Mouse (Mus musculus): ENCODE data around the gene Ugt1a6b.
"Not testable (repeated sequence)": the region's sequence is repeated elsewhere in the genome, so short reads cannot be mapped to it uniquely, and the experiment has no call there.

The Ugt1a6b gene

DNA sequence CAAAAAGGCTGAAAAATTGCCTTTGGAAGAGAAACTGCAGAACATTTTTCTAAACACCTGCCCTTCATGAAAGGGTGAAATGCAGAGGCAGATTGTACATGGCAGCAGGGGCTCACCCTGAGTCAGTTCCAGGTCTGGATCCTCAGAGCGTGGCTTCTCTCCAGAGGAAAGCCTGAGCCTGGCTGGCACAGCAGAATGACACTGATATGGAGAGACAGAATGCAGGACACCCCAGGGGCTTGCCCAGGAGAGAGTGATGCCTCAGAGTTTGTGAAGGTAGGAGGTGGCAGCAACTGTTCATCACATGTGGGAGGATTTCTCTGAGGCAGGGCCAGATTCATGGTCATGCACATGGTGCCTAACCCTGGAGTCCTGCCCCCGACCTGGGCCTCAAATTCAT is 96.9 kb downstream of the Ugt1a6b start:
- DNase-seq (ENCODE audit: low read depth, low spot score): no peak

DNA sequence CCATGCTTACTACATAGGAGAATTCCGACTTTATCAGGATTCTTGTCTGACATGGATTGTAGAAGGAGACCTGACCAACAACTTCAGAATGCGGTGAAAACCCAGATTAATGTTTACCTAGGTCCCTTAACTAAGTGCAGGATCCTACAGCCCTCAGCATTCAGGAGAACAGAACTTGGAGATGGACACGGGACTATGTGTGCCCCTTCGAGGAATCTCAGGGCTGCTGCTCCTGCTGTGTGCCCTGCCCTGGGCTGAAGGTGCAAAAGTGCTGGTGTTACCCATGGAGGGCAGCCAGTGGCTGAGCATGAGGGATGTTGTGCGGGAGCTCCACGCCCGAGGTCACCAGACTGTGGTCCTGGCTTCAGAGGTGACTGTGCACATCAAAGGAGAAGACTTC is 97.4 kb downstream of the Ugt1a6b start, which contains the start of gene Ugt1a2:
Gene Ugt1a2 (plus strand): TSS at position 146 of the 400 bp plus-strand sequence.
- DNase-seq (ENCODE audit: low read depth, low spot score): no peak

DNA sequence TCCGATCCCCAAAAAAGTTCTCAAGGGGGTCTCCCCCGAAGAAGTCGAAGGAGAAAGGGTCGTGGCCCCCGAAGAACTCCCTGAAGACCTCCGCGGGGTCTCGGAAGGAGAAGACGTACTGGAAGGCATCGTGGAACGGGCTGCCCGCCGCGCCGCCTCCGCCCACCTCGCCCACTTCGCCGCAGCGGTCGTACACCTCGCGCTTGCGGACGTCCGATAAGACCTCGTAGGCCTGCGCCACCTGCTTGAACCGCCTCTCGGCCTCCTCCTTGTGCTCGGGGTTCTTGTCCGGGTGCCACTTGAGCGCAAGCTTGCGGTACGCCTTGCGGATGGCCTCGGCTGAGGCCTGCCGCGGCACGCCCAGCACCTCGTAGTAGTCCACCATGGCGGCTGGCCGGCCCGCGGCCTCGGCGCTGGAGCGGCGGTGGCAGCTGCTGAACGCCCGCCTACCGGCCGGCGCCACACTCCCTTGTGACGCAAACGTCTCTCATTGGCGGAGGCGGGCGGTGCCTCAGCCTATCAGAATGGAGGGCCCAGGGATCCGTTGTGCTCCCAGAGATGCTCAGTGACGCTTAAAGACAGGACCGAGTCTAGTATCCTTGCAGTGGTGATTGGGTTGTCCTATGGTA is 102.4 kb downstream of the Ugt1a6b start, which contains the start of gene Dnajb3:
Gene Dnajb3 (minus strand): TSS at position 489 of the 629 bp plus-strand sequence.
- DNase-seq (ENCODE audit: low read depth, low spot score): no peak

DNA sequence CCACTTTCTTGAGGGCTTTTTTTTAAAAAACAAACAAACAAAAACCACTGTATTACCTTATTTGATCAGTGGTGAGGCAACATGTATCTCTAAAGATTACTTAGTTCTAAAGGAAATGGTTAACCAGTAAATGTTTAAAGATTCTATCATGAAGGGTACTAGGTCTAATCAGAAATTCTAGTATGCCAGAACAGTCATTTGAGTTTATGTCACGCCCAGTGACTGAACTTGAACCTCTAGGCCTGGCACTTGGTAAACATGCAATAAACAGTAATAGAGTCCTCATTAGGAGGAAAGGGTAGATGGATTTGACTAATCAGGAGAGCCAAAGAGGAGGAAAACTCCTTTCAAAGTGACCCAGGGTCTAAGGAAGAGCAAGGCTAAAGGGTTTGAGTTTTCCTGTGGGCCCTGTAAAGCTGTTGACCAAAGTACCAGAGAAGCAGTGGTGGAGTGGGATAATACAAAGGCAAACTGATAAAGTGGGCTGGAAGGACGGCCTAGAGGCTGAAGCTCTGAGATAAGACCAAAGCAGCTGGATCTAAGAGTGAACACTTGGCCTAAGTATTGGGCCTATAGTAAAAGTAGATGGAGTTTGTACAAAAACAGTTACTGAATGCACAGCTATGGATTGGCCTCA is 103.9 kb downstream of the Ugt1a6b start:
- DNase-seq (ENCODE audit: low read depth, low spot score): no peak

DNA sequence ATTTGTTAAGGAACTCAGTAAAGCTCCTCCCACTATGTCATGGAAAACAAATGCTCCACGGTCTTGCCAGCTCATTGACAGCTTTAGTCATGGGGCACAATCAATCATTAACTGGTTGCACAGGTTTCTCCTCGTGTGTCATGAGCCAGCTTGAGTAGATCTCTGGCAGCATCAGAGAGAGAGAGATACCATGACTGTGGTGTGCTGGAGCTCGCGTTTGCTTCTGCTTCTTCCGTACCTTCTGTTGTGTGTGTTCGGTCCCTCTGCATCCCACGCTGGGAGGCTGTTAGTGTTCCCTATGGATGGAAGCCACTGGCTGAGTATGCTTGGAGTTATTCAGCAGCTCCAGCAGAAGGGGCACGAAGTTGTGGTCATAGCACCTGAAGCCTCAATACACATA is 108.8 kb downstream of the Ugt1a6b start, which contains the start of gene Ugt1a1:
Gene Ugt1a1 (plus strand): TSS at position 148 of the 400 bp plus-strand sequence.
- DNase-seq (ENCODE audit: low read depth, low spot score): peak; percentile 2

DNA sequence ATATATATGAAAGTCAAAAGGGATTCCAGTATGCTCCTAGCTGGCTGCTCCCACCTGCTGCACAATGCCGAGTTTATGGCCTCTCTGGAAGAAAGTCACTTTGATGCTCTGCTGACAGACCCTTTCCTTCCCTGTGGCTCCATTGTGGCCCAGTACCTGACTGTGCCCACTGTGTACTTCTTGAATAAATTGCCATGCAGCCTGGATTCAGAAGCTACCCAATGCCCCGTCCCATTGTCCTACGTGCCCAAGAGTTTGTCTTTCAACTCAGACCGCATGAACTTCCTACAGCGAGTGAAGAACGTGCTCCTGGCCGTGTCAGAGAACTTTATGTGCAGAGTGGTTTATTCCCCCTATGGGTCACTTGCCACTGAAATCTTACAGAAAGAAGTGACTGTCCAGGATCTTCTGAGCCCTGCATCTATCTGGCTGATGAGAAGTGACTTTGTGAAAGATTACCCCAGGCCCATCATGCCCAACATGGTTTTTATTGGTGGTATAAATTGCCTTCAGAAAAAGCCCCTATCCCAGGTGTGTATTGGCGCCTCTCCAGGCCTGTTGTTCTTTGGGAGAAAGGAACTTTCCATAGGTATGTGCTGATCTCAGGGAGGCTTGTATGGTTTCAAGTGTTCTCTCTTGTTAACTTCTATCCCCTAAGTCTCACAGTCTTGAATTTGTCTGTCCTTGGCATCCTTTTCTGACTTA is 109.4 kb downstream of the Ugt1a6b start:
- DNase-seq (ENCODE audit: low read depth, low spot score): peak; percentile 5

DNA sequence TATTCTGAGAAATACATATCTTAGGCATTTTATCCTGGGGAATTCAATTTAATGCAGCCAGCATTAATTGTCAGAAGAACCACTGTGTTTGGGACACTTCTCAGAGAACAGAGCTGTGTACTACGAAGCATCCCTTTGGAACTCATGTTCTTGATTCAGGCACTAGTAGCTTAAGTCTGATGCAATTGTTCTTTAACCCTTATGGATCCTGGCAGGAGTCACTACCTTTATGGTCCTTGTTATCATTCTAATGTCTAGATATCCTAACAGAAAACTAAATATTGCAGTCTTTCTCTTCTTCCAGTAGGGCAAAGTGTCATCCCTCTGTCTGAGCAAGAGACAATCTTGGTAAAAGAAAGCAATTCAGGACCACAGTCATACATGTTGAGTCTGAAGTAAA is 110.0 kb downstream of the Ugt1a6b start:
- peak; percentile 7 for DNase-seq (ENCODE audit: low read depth, low spot score)

DNA sequence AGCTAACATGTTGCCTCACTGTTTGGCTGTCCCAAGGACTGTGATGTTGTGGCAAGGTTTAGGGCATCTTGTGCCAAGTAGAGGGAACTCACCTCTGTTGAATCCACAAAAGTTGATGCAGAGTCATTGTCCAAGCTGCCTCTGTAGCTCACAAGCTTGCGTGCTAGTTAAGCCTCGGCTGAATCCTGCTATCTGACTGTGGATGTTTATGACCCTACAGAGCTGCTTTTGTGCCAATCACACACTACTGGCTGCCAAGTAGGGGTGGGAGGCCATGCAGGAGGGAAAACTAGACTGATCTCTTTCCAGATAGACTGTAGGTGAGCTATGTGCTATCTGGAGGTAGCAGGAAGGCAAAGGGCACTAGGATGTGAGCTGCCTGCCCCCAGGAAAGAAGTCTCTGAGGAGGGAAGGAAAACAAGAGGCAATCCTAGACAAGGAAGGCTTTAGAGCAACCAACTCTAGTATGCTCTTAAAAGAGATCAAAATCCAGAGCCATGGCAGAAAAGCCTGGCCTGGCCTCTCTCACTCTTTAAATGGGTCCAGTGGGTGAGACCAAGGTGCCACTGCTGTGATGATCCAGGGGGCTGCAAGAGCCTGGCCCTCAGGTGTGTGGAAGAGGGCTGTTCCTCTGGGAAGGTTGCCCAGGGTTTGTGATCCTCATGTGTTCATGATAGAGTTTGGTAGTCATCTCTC is 110.9 kb downstream of the Ugt1a6b start:
- peak; percentile 10 for DNase-seq (ENCODE audit: low read depth, low spot score)

DNA sequence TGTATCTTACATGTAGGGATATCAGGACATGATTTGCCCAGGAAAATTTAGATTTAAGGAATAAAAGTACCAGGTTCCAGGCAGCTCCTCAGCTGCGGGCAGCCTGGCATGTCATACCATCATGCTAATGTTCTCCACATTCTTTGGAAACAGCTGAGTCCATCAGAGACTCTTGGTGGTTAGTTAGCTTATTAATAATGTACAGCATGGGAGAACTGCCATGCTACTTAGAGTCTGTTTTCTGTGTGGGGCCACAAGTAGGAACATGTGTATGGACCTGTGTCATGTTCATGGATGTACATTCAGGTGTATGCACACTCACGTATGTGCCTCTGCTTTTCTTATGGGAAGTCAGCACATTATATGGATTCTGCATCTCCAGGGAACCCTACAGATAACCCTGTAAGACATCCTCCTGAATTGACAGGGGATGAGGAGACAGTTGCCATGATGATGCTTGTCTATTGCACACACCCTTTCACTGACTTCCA is 111.5 kb downstream of the Ugt1a6b start:
- peak; percentile 4 for DNase-seq (ENCODE audit: low read depth, low spot score)

DNA sequence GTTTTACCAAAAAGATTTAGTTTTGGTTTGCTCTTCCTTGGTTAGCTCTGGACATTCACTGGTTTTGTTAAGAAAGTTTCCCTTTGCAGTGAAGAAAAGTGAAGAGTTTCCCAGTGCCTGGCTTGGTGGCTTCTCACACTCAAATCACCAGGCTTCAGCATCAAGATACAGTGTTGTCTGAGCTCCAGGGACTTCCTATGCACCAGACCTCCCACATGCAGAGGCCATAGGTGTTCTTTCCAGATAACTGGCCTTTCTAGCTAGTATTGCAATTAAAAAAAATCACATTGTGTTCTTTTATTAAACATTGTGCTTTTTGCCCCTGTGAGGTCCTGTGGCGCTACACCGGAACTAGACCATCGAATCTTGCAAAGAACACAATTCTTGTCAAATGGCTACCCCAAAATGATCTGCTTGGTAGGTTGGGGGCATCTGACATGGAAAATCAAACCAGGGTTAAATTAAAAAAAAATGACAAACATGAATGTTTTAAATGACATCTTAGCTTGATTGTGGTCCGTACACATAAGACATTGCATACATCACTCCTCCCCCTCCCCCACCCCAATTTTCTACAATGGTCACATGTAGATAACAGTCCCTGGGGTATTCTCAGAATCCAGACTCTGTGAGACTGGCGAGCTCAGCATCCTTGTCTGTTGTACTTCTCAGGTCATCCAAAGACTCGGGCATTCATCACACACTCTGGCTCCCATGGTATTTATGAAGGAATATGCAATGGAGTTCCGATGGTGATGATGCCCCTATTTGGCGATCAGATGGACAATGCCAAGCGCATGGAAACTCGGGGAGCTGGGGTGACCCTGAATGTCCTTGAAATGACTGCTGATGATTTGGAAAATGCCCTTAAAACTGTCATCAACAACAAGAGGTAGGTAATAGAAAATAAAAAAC is 112.7 kb downstream of the Ugt1a6b start:
- DNase-seq (ENCODE audit: low read depth, low spot score): peak; percentile 4

DNA sequence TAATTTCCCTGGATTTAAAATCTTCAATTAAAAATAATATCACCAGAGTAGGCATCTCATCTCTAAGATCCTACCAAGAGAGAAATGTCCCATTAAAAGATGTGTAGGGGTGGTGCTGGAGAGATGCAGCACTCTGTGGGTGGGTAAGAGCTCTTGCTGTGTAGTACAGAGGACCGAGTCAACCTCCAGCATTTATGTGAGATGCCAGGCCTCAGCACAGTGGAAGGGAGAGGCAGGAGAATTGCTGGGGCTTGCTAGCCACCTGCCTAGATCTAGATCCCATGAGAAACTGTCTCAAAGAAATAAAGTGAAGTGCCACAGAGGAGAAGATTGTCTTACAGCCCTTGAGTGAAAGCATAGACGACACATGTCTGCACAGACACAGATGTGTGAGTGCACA is 113.5 kb downstream of the Ugt1a6b start:
- no peak for DNase-seq (ENCODE audit: low read depth, low spot score)

DNA sequence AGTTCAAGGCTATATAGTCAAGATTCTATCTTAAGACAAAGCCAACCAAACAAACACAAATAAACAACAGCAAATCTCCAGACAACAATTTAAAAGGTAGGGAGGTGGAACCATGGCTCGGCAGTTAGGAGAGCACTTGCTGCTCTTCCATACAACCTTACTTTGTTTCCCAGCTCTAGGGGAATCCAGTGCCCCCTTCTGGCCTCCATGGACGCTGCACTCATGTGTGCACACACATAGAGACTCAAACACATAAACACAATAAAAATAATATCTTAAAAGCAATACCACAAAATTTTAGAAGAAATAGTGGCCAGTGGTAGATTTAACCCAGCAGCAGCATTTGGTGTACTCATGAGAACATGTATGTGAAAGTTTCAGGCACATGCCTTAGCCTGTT is 114.1 kb downstream of the Ugt1a6b start:
- peak; percentile 11 for DNase-seq (ENCODE audit: low read depth, low spot score)

DNA sequence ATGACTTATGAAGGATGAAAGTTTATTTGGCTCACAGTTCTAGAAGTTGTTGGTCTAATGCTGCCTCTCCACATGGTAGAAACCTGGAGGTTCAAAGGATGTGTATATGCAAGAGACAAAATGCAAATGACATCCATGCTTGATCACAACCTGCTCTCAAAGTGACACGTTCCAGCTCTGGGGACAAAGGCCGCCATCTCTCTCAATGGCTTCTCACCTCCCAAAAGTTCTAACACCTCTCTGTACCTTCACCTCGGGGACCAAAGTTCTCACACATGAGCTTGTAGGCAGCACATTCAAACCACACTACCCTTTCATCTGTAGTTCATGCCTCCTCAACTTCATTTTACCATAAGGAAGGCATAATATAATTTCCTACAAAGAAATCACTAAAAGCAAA is 114.5 kb downstream of the Ugt1a6b start:
- DNase-seq (ENCODE audit: low read depth, low spot score): peak; percentile 3

DNA sequence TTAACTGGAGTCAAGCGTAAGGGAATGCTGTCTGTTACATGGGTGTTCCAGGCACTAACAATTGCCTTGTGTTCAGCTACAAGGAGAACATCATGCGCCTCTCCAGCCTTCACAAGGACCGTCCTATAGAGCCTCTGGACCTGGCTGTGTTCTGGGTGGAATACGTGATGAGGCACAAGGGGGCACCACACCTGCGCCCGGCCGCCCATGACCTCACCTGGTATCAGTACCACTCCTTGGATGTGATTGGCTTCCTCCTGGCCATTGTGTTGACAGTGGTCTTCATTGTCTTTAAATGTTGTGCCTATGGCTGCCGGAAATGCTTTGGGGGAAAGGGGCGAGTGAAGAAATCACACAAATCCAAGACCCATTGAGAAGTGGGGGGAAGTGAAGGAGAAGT is 115.0 kb downstream of the Ugt1a6b start:
- DNase-seq (ENCODE audit: low read depth, low spot score): no peak

DNA sequence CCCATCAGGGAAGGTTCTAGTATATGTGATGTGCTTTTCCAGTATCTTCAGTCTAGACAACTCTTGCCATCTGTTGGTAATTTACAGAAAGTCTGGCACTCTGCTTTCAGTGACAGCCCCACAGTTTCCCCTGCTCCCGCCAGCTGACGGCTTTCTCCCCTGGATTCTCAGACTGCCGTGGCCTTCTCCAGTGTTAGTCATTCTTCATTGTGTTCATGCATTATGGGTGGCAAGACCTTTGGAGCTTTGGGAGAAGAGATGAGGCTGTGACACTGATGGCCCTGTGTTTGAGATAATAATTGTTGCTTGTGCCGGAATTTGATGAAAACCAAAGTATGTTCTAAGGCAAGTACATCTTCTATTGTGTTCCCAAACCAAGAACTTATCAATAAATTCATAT is 115.5 kb downstream of the Ugt1a6b start:
- no peak for DNase-seq (ENCODE audit: low read depth, low spot score)

DNA sequence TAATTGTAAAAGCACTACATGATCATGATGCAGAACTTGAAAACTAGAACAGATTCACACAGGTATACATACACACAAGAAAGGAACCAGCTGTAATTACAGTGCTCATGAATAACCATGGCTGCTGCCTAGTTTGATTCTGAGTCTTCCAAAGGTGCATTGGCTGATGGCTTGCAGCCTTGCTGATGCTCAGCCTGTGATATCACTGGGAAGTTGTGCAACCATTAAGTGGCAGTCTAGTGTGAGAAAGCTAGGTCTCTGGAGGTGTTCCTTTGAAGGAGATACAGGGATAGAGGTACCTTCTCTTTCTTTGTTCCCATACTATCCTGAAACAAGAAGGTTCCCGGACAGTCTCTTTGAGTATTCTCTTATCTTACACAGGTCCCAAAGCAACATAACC is 116.0 kb downstream of the Ugt1a6b start:
- DNase-seq (ENCODE audit: low read depth, low spot score): no peak

DNA sequence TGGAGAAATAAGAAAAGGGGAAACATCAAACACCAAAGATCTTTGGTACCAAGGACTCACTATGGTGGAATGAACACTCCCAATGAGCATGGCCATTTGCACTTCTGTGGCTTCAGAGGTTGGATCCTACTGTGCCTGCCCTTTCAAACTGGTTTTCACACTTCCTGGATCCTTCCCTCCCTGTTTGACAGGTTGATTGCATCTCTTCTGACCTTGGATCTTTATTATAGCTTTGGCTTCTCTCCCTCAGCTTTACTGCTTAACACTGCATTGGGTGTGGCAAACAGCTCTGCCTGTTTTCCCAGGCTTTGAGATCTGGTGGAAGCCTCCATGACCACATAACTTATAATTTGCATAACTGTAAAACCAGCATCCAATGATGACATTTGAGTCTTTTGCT is 117.3 kb downstream of the Ugt1a6b start:
- DNase-seq (ENCODE audit: low read depth, low spot score): no peak

DNA sequence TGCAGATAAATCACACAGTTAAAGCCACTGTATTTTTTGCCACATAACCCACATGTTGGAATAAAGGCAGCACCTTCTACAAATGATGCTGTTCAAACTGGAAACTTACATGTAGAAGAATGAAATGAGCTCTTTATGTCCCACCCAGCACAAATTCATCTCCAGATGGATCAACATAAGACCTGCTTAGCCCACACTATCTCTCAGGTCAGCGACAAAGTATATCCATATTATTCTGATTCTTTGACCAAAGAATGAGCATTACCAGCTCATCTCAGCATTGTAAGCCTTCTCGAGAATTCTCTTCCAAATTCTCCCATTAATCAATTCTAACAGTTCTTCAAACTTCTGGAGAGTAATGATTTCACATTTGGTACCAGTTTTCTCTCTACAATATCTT is 119.2 kb downstream of the Ugt1a6b start:
- no peak for DNase-seq (ENCODE audit: low read depth, low spot score)

DNA sequence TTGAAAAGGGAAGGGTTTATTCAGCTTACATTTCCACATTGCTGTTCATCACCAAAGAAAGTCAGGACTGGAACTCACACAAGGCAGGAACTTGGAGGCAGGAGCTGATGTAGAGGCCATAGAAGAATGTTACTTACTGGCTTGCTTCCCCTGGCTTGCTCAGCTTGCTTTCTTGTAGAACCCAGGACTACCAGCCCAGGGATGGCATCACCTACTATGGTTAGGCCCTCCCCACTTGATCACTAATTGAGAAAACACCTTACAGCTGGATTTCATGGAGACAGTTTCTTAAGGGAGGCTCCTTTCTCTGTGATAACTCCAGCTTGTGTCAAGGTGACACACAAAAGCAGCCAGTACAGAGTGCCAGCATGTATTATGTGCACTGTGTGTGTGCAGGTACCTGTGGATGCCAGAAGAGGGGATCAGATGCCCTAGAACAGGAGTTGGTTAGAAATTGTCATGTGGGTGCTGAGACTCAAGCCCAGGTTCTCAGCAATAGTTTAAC is 120.0 kb downstream of the Ugt1a6b start:
- not testable (repeated sequence) for DNase-seq (ENCODE audit: low read depth, low spot score)

DNA sequence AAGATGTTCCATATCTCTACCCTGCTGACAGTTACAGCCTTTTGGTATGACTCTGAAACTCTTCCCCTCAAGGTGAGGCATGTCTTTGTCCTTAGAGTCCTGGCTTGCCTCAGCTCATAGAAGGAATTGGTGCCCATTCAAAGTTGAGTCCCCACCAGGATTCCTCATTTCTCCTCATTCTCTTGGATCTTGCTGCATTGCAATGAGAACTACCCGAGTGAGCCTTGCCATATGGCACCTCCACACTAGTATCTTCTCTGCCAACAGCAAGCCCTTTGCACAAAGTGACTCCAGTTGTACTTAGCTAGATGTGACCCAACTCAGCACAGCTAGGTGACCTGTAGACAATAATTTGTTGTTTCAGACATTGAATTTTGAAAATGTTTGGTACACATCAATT is 120.5 kb downstream of the Ugt1a6b start:
- no peak for DNase-seq (ENCODE audit: low read depth, low spot score)
